Mouse (Mus musculus): ENCODE data around the gene Kpna1.
"Not testable (repeated sequence)": the region's sequence is repeated elsewhere in the genome, so short reads cannot be mapped to it uniquely, and the experiment has no call there.

Kpna1 gene

GRCm38 (mm10) chr16:35978450-35978849 is at the start of gene Kpna1:
Gene Kpna1 (plus strand): TSS chr16:35978750.
- not testable (repeated sequence) for DNase-seq

DNA sequence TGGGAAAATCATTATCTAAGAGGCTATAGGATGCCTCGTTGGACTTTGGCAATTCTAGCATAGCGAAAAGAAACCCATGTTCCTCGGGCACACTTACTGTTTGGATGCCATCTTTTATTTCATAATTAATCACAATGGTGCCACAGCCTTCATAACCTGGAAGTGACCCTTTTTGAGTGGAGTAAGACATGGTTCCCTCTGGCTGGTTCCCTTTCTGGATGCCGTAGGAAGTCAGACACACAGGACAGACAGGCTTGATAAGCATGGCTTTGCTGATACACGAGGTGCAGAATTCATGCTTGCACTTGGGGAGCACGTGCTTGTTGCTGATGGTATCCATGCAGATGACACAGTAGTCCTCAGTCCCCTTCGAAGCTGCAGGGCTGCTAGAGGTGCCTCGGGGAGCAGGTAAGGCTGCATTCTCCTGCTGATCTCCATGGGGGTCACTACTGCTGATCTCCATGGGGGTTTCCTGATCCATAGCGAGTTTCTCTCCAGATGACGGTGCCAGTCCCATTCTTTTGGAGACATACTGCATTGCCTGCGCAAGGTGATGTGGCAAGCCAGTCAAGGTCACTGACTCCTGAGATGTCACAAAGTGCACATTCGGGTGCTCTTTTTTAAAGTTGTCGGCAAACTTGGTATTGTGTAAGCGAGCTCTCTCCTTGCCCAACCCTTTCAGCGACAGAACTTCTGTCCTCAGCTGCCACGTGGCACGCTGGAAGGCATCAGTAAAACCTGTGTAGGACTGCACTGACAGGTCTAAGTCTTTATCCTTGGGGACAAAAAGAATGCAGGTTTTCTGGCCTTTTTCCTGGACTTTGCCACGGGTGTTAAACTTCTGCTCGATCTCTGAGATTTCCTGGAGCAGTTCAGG is 46.1 kb upstream of the Kpna1 start:
- DNase-seq, result no peak

GRCm38 (mm10) chr16:35933181-35933580 is 45.4 kb upstream of the Kpna1 start:
- no peak for DNase-seq

- DNase-seq, result peak; percentile 57
These were observed 40.1 kb upstream of the Kpna1 start, which contains the start of the genes Parp9 and Dtx3l for GRCm38 (mm10) chr16:35938211-35939151. Gene Parp9 (plus strand): TSS chr16:35938470. Gene Dtx3l (minus strand): TSS chr16:35939151.

DNA sequence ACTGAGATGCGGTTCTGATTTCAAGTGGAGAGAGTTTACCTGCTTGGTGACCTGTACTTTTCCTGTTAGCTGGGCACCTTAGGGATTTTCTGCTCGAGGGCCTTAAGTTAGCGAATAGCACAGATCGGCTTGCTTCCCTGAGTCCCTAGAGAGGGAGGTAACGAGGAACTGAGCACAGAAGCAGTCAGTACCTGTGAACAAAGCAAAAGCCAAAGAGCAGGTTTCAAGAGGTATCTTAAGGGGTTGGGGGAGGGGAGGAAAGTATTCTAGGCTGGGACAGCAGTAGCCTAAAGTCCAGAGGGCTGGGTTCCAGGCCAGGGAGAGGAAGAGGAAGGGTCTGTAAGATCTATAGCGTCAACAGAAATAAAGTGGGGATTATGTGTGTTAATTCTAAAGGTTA is 39.3 kb upstream of the Kpna1 start:
- peak; percentile 35 for DNase-seq

DNA sequence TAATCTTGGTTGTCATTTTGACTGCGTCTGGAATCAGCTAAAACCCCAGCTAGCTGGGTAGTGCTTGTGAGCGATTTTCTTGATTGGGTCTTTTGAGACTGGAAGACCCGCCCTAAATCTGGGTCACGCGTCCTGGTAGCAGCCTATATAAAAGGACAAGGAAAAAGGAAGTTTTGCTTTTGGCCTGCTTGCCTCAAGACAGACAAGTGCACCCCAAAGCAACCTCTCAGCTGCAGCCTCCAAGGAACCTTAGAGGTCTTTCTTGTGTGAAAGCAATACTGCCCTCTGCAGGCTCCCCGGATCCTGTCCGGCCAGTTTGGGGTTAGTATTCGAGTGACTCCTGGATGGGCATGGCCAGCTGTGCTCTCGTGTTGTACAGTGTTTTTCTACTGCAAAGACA is 38.9 kb upstream of the Kpna1 start:
- peak; percentile 88 for DNase-seq

GRCm38 (mm10) chr16:35941382-35941781 is 37.2 kb upstream of the Kpna1 start:
- DNase-seq, result no peak

DNA sequence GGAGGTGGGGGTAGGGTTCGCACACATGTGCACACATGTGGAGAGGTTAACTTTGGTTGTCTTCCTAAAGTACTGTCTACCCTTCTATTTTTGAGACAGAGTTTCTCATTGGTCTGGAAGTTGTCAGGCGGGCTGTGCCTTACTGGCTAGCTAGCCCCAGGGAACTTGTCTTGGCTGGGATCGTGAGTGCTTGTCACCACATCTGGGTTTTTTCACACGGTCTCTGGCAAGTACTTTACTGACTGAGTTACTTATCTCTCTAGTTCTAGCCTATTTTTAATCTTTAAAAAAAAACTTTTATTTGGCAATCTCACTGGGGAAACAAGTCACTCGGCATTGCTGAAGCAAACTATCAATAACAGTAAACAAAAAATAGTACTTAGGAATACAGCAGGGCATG is 29.3 kb upstream of the Kpna1 start:
- DNase-seq, result peak; percentile 10

DNA sequence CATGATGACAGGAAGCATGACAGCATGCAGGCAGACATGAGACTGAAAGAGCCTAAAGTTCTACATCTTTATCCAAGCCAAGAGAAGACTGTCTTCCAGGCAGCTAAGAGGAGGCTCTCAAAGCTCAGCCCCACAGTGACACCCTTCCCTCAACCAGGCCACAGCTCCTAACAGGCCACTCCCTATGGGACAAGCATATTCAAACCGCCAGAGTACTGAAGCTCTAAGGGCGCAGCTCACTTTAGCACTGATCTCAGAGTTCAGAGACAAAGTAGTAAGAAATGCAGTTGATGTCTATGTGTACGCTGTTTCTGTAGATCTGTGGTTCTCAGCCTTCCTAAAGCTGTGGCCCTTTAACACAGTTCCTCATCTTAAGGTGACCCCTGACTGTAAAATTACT is 27.3 kb upstream of the Kpna1 start:
- no peak for DNase-seq

- DNase-seq, result no peak
These were observed 25.9 kb upstream of the Kpna1 start for GRCm38 (mm10) chr16:35952628-35953130.

- not testable (repeated sequence) for DNase-seq
These were observed 12.6 kb upstream of the Kpna1 start for GRCm38 (mm10) chr16:35965991-35966390.

DNA sequence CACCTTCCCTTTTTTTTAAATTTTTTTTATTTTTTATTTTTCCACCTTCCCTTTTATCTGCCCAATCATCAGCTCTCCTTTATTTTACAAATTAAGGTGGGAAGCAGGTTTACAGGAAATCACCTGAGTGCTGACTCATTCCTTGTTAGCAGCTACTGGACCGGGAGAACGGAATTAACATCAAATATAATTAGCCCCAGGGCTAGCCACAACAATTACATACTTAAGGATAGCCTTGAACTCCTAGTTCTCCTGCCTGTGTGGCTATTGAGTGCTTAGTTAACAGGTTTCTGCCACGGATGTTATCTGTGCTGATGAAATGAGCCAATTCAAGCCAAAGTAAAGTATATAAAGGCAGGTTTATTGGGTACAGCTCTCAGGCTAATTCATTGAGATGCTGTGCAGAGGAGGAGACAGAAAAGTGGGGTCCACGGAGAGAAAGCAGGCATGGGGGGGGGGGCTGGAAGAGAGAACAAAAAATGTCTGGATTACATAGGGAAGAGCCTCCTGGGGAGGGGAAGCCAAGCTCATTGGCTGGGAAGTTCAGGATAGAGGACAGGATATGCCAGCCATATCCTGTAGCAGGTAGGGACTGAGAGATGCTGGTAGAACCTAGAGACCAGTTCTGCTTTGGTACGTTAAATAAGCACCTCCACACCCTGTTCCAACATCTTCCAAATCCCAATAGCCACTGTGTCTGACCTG is 12.0 kb upstream of the Kpna1 start:
- no peak for DNase-seq

GRCm38 (mm10) chr16:35967319-35967718 is 11.2 kb upstream of the Kpna1 start:
- no peak for DNase-seq

GRCm38 (mm10) chr16:35968149-35968548 is 10.4 kb upstream of the Kpna1 start:
- no peak for DNase-seq

GRCm38 (mm10) chr16:35974021-35974420 is 4.5 kb upstream of the Kpna1 start:
- DNase-seq, result no peak

- peak; percentile 93 for DNase-seq
These were observed 2.8 kb downstream of the Kpna1 start for GRCm38 (mm10) chr16:35981363-35981821.

- no peak for DNase-seq
These were observed 4.0 kb downstream of the Kpna1 start for GRCm38 (mm10) chr16:35982506-35982901.

GRCm38 (mm10) chr16:35982902-35983516 is 4.5 kb downstream of the Kpna1 start:
- peak; percentile 89 for DNase-seq

- DNase-seq, result peak; percentile 57
These were observed 5.1 kb downstream of the Kpna1 start for GRCm38 (mm10) chr16:35983517-35984101.

DNA sequence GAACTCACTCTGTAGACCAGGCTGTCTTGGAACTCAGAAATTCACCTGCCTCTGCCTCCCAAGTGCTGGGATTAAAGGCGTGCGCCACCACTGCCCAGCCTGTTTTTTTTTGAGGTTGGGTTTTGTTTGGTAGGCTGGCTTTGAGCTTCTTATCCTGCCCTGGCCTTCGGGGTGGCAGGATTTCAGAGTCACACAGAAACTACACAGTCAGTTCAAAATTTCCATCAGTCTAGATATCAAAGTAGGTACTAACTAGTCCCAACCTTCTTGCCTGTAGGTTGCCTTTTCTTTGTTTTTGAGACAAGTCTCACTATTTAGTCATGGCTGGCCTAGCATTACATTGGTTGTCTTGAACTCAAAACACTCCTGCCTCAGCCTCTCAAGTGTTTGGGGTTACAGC is 5.9 kb downstream of the Kpna1 start:
- no peak for DNase-seq

GRCm38 (mm10) chr16:35987930-35988329 is 9.4 kb downstream of the Kpna1 start:
- DNase-seq, result no peak

DNA sequence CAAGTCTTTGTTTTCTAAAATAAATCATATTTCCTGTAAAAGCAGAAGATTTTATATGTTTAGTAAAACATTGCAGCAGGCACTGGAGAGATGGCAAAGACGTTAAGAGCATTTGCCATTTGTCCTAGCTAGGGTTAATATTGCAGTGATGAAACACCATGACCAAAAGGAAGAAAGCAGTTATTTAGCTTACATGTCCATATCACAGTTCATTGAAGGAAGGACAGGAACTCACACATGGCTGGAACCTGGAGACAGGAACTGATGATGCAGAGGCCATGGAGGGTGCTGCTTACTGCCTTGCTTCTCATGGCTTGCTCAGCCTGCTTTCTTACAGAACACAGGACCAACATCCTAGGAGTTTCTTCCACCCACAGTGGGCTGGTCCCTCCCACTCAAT is 13.8 kb downstream of the Kpna1 start:
- DNase-seq, result no peak

Measured in kidney, adult 11 months (tissue).